Mouse (Mus musculus) lung, embryonic 14.5 days (tissue): ENCODE data around the gene Tepp. TPM values are rescaled to one million over a fixed set of nuclear protein-coding genes. Genes with fewer than 3 reads are reported as not detected.

ENCODE experiments used
- ATAC-seq: fragments of 200-750 bp; cut with Nextera tagmentation; 2 replicates; pipeline ENCODE4 v1.8.0; 2017; ENCODE audit warnings: mild to moderate bottlenecking, moderate TSS enrichment, moderate library complexity; ENCODE audit not compliant: insufficient read depth
- DNase-seq: peaks from one replicate; pipeline ENCODE4 v3.0.0-alpha.2; 2015
- H3K27ac ChIP-seq: fragments of 300-500 bp; sonication (generic); 2 replicates; pipeline ENCODE4 v1.5.1; 2014; ENCODE audit warnings: low read depth, mild to moderate bottlenecking, moderate library complexity
- H3K27me3 ChIP-seq: fragments of 300-500 bp; sonication (generic); 2 replicates; pipeline ENCODE4 v1.6.1; 2014; ENCODE audit warnings: low read length, control low read depth; ENCODE audit not compliant: insufficient read depth
- H3K36me3 ChIP-seq: fragments of 300-500 bp; sonication (generic); 2 replicates; pipeline ENCODE4 v1.6.1; 2014; ENCODE audit warnings: control low read depth; ENCODE audit not compliant: insufficient read depth
- H3K4me1 ChIP-seq: fragments of 300-500 bp; sonication (generic); 2 replicates; pipeline ENCODE4 v1.6.1; 2014; ENCODE audit warnings: antibody characterized with exemption, control low read depth; ENCODE audit not compliant: insufficient read depth
- H3K4me2 ChIP-seq: fragments of 300-500 bp; sonication (generic); 2 replicates; pipeline ENCODE4 v1.6.1; 2014; ENCODE audit warnings: mild to moderate bottlenecking
- H3K4me3 ChIP-seq: fragments of 300-500 bp; sonication (generic); 2 replicates; pipeline ENCODE4 v1.5.1; 2014; ENCODE audit warnings: low read depth, low read length
- H3K9ac ChIP-seq: fragments of 300-500 bp; sonication (generic); 2 replicates; pipeline ENCODE4 v1.6.1; 2014
- H3K9me3 ChIP-seq: fragments of 300-500 bp; sonication (generic); 2 replicates; pipeline ENCODE4 v1.6.1; 2016; ENCODE audit warnings: low read depth, low read length, control low read depth
- CTCF ChIP-seq: IDR thresholded peaks from 2 replicates; pipeline ENCODE4 v1.5.1; 2016; ENCODE audit warnings: antibody characterized with exemption, low read depth
- WGBS: fragments of 180-500 bp; shearing (Covaris S2); extraction: QIAGEN DNeasy Blood & Tissue Kit; methylation state at CpG from one replicate; pipeline ENCODE4 v1.1.7; 2014; 5-methylcytosine and 5-hydroxymethylcytosine counted together
- polyA plus RNA-seq: library from polyadenylated mRNA; unstranded; fragments of >200 nt; fragmentation: Nextera tagmentation; extraction: Ambion mirVana; gene quantifications from 2 replicates; pipeline ENCODE4 v1.2.1, GENCODE M21; 2014

Tepp gene
- polyA plus RNA-seq, 1 experiment from 2014 or later, result 0.37 TPM

GRCm38 (mm10) chr8:95293172-95293571 is 17.2 kb upstream of the Tepp start:
- no peaks in the 10 kb centered on the region for H3K36me3 ChIP-seq
- no peak overlapping the region for H3K27ac ChIP-seq
- no peak overlapping the region for H3K9ac ChIP-seq
- peak; percentile 89 for DNase-seq
- no peak overlapping the region for H3K4me3 ChIP-seq
- H3K4me2 ChIP-seq, result peak overlapping the region; percentile 47
- WGBS, result 63% methylated on average over 11 of the region's 11 CpGs
- TF ChIP-seq CTCF, result no peak
- no peaks in the 10 kb centered on the region for H3K27me3 ChIP-seq
- peak; percentile 51; the same call in 1 of the 2 replicates for ATAC-seq
- 0 out of 2 replicates have a peak, but pooled peaks cover 3% of the 10 kb centered on the region for H3K4me1 ChIP-seq
- no peaks in the 10 kb centered on the region for H3K9me3 ChIP-seq

GRCm38 (mm10) chr8:95293891-95294290 is 16.5 kb upstream of the Tepp start:
- H3K4me3 ChIP-seq, result 0 out of 2 replicates have a peak overlapping the region, but pooled peaks have one; percentile 12
- ATAC-seq, result peak; percentile 79
- WGBS, result 51% methylated on average over 7 of the region's 7 CpGs
- H3K9me3 ChIP-seq, result no peaks in the 10 kb centered on the region
- H3K36me3 ChIP-seq, result no peaks in the 10 kb centered on the region
- H3K4me1 ChIP-seq, result 0 out of 2 replicates have a peak, but pooled peaks cover 3% of the 10 kb centered on the region
- no peak for TF ChIP-seq CTCF
- no peaks in the 10 kb centered on the region for H3K27me3 ChIP-seq
- peak; percentile 68 for DNase-seq
- peak overlapping the region; percentile 38 for H3K9ac ChIP-seq
- H3K27ac ChIP-seq, result peak overlapping the region; percentile 54; the same call in 1 of the 2 replicates
- H3K4me2 ChIP-seq, result peak overlapping the region; percentile 47

- Histone ChIP-seq H3K27me3 (no peaks in the 10 kb centered on the region), H3K4me1 (no peaks in the 10 kb centered on the region), H3K4me3 (no peak overlapping the region), H3K27ac (no peak overlapping the region), H3K4me2 (no peak overlapping the region), H3K9ac (no peak overlapping the region), H3K9me3 (no peaks in the 10 kb centered on the region), H3K36me3 (no peaks in the 10 kb centered on the region)
- WGBS, result 17% methylated on average over 5 of the region's 5 CpGs
- TF ChIP-seq CTCF, result peak; percentile 73
- ATAC-seq (no peak), DNase-seq (peak; percentile 71)
These were observed 8.0 kb upstream of the Tepp start for GRCm38 (mm10) chr8:95302410-95302809.

GRCm38 (mm10) chr8:95305526-95305925 is 4.8 kb upstream of the Tepp start:
- Histone ChIP-seq H3K27me3 (no peaks in the 10 kb centered on the region), H3K27ac (no peak overlapping the region), H3K36me3 (no peaks in the 10 kb centered on the region), H3K9ac (no peak overlapping the region), H3K4me3 (no peak overlapping the region), H3K4me1 (no peaks in the 10 kb centered on the region), H3K4me2 (no peak overlapping the region), H3K9me3 (no peaks in the 10 kb centered on the region)
- DNase-seq (no peak), ATAC-seq (no peak)
- no peak for TF ChIP-seq CTCF
- 37% methylated on average over 4 of the region's 4 CpGs for whole genome bisulfite sequencing

- Histone ChIP-seq H3K4me3 (no peak within 1 kb of the TSS), H3K4me2 (no peak within 1 kb of the TSS), H3K9ac (no peak within 1 kb of the TSS), H3K27me3 (no peaks in the 10 kb centered on the region), H3K27ac (no peak within 1 kb of the TSS), H3K4me1 (no peaks in the 10 kb centered on the region), H3K36me3 (no peaks in the 10 kb centered on the region), H3K9me3 (no peaks in the 10 kb centered on the region)
- ATAC-seq, result no peak
- whole genome bisulfite sequencing, result 37% methylated on average over 6 of the region's 6 CpGs
- DNase-seq, result no peak
- TF ChIP-seq CTCF, result no peak
These were observed 3.9 kb upstream of the Tepp start, which contains the start of gene Cngb1 for GRCm38 (mm10) chr8:95306431-95306830. TSS of gene Cngb1 (minus strand) at chr8:95306585.

GRCm38 (mm10) chr8:95312836-95313235 is 2.5 kb downstream of the Tepp start:
- Histone ChIP-seq H3K27ac (no peak overlapping the region), H3K9me3 (no peaks in the 10 kb centered on the region), H3K9ac (no peak overlapping the region), H3K4me3 (no peak overlapping the region), H3K36me3 (no peaks in the 10 kb centered on the region), H3K27me3 (no peaks in the 10 kb centered on the region), H3K4me2 (no peak overlapping the region), H3K4me1 (no peaks in the 10 kb centered on the region)
- WGBS, result 64% methylated on average over 18 of the region's 18 CpGs
- peak; percentile 14 for DNase-seq
- TF ChIP-seq CTCF, result peak; percentile 48; the same call in 1 of the 2 replicates
- ATAC-seq, result no peak

GRCm38 (mm10) chr8:95313857-95314256 is 3.5 kb downstream of the Tepp start:
- Histone ChIP-seq H3K9me3 (no peaks in the 10 kb centered on the region), H3K36me3 (no peaks in the 10 kb centered on the region), H3K27me3 (no peaks in the 10 kb centered on the region), H3K4me1 (no peaks in the 10 kb centered on the region), H3K4me2 (no peak overlapping the region), H3K9ac (no peak overlapping the region), H3K4me3 (no peak overlapping the region), H3K27ac (no peak overlapping the region)
- ATAC-seq (no peak), DNase-seq (no peak)
- no peak for TF ChIP-seq CTCF
- WGBS, result 79% methylated on average over 6 of the region's 6 CpGs

GRCm38 (mm10) chr8:95314707-95315106 is 4.3 kb downstream of the Tepp start:
- Histone ChIP-seq H3K4me2 (no peak overlapping the region), H3K27ac (no peak overlapping the region), H3K9ac (no peak overlapping the region), H3K4me1 (peaks cover under 1% of the 10 kb centered on the region; the same call in 1 of the 2 replicates), H3K9me3 (no peaks in the 10 kb centered on the region), H3K36me3 (no peaks in the 10 kb centered on the region), H3K27me3 (no peaks in the 10 kb centered on the region), H3K4me3 (no peak overlapping the region)
- no peak for TF ChIP-seq CTCF
- DNase-seq, result no peak
- no peak for ATAC-seq
- 75% methylated on average over 2 of the region's 2 CpGs for WGBS
